Mouse (Mus musculus) stomach, embryonic 16.5 days (tissue): ENCODE results near the gene Sept9. TPM values are rescaled to one million over a fixed set of nuclear protein-coding genes. Genes with fewer than 3 reads are reported as not detected.
A peak's percentile ranks its signal among the peaks of the same experiment; 100 is the strongest.

Experiments
- ATAC-seq: fragments of 200-750 bp; cut with Nextera tagmentation; 2 replicates; pipeline ENCODE4 v1.8.0; 2017; ENCODE audit warnings: moderate number of reproducible peaks, moderate TSS enrichment; ENCODE audit not compliant: insufficient read depth, low FRiP score
- H3K27ac ChIP-seq: fragments of 300-500 bp; sonication (generic); 2 replicates; pipeline ENCODE4 v1.5.1; 2014; ENCODE audit warnings: low read length
- H3K27me3 ChIP-seq: fragments of 300-500 bp; sonication (generic); 2 replicates; pipeline ENCODE4 v1.6.1; 2014; ENCODE audit warnings: low read length, control low read depth, mixed read lengths; ENCODE audit not compliant: control insufficient read depth, insufficient read depth
- H3K36me3 ChIP-seq: fragments of 300-500 bp; sonication (generic); 2 replicates; pipeline ENCODE4 v1.6.1; 2014; ENCODE audit warnings: low read length; ENCODE audit not compliant: control insufficient read depth, insufficient read depth
- H3K4me1 ChIP-seq: fragments of 300-500 bp; sonication (generic); 2 replicates; pipeline ENCODE4 v1.6.1; 2014; ENCODE audit warnings: low read length, control low read depth, mixed read lengths; ENCODE audit not compliant: control insufficient read depth, insufficient read depth
- H3K4me2 ChIP-seq: fragments of 300-500 bp; sonication (generic); 2 replicates; pipeline ENCODE4 v1.6.1; 2014; ENCODE audit warnings: low read depth, low read length, mixed read lengths
- H3K4me3 ChIP-seq: fragments of 300-500 bp; sonication (generic); replicated peaks from 2 replicates; pipeline ENCODE4 v1.5.1; 2014; ENCODE audit warnings: mild to moderate bottlenecking, low read length
- H3K9ac ChIP-seq: fragments of 300-500 bp; sonication (generic); 2 replicates; pipeline ENCODE4 v1.6.1; 2014; ENCODE audit warnings: low read length
- H3K9me3 ChIP-seq: fragments of 300-500 bp; sonication (generic); replicated peaks from 2 replicates; pipeline ENCODE4 v1.6.1; 2016; ENCODE audit warnings: low read length, control low read depth; ENCODE audit not compliant: control insufficient read depth
- WGBS: fragments of 180-500 bp; shearing (Covaris S2); extraction: QIAGEN DNeasy Blood & Tissue Kit; methylation state at CpG from one replicate; pipeline ENCODE4 v1.1.7; 2014; 5-methylcytosine and 5-hydroxymethylcytosine counted together
- polyA plus RNA-seq: library from polyadenylated mRNA; unstranded; fragments of >200 nt; fragmentation: Nextera tagmentation; extraction: Ambion mirVana; gene quantifications from 2 replicates; pipeline ENCODE4 v1.2.1, GENCODE M21; 2015

Gene Sept9
- polyA plus RNA-seq, 1 experiment from 2014 or later: 105 TPM

DNA sequence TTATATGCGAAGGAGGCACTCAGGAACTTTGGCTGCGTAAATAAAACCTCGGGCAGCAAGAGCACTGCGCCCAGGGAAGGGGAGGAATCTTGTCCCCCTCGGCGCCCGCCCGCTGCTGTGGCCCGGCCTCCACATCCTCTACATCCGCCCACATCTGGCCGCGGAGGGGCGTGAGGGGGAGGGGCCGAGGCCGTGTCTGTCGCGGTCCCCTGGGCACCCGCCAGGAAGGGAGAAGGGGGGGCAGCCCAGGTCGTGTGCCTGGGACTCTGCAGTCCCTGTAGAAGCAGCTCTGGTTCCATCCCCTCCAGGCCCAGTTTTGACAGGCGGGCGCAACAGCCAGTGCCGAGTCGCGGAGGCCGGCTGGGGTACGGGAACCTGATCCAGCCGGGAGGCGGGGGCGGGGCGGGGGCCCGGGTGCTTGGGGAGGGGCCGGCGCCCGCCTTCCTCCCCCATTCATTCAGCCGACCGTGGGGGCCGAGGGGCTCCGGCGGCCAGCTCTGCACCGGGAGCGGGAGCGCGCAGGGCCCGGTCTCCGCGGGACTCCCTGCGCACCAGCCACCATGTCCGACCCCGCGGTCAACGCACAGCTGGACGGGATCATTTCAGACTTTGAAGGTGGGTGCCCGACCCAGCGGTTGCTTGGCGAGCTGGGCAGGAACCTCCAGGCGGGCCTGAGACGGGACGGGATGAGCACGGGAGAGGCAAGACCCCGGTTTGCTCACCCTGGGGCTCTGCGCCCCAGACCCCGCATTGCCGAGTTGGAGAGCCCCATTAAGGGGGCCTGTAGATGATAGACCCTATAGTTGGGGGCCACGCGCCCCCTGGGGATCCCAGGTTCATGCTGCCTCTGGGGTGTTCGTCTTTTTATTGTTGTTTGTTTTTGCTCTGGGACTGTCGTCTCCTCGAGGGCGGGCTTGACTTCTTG is 66.8 kb downstream of the Sept9 start:
- Histone ChIP-seq H3K9me3 (no peaks in the 10 kb centered on the region), H3K36me3 (no peaks in the 10 kb centered on the region), H3K4me2 (peak overlapping the region; percentile 71), H3K27ac (peak overlapping the region; percentile 90), H3K27me3 (no peaks in the 10 kb centered on the region), H3K4me3 (peak overlapping the region; percentile 66), H3K9ac (peak overlapping the region; percentile 79), H3K4me1 (peaks cover 58% of the 10 kb centered on the region)
- peak; percentile 88 for ATAC-seq
- under 1% methylated on average over 69 of the region's 69 CpGs for WGBS

DNA sequence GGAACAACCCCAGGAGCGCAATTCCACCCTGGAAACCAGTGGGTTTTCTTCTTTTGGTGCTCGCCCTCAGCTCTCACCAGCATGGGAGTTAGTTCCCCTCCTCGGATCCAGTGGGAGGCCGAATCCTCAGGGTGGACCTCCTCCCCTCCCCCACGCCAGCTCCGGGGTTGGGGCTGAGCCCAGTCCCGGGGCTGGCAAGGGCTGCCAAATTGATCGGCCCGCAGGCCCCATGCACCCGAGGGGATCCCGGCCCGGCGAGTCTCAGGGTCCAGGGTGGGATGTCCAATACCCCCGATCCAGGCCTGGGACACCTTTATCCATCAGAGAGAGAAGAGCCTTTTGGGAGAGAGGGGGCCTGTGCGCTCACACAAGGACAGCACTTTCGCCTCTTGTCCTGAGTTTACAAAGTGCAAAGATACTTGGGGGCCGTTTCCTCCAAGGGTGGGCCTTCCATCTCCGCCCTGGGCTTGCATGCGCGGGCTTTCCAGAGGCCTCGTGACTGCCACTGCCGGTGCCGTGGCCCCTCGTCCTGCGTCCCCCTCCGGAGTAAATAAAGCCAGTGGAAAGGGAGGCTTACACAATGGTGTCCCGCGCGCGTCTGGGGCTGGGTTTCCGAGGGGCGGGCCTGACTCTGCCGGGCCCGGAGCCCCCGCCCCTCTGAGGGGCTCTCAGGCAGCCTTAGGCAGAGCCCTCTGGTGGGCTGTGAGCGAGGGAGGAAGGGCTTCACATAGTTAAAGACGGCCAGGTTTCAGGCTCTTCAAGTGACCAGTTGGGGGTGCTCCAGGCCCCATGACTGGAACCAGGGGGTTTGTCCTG is 67.7 kb downstream of the Sept9 start:
- Histone ChIP-seq H3K36me3 (no peaks in the 10 kb centered on the region), H3K9me3 (no peaks in the 10 kb centered on the region), H3K27me3 (no peaks in the 10 kb centered on the region), H3K4me3 (peak overlapping the region; percentile 66), H3K27ac (peak overlapping the region; percentile 90), H3K9ac (peak overlapping the region; percentile 79), H3K4me2 (peak overlapping the region; percentile 71), H3K4me1 (peaks cover 58% of the 10 kb centered on the region)
- peak; percentile 46; the same call in 1 of the 2 replicates for ATAC-seq
- whole genome bisulfite sequencing: under 1% methylated on average over 37 of the region's 37 CpGs

DNA sequence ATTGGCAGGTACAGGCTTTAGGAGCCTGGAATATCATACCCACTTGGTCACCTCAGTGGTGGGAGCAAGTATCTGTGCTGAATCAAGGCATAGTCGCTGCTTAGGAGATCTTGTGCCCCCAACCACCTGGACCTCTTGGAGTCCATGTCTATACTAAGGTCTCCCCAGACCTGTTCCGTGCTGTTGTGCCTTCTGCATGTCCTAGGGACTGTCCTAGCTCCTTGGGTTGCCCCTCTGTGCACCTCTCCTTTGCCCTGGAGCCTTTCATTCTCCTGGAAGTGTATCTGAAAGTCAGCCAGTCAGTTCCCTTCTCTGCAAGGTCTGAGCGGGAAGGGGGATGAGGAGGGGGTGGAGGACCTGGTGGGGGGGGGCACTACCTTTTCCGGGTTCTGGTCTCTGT is 68.4 kb downstream of the Sept9 start:
- peak overlapping the region; percentile 66 for H3K4me3 ChIP-seq
- H3K9ac ChIP-seq: peak overlapping the region; percentile 79
- no peaks in the 10 kb centered on the region for H3K36me3 ChIP-seq
- WGBS: 6% methylated on average over 4 of the region's 4 CpGs
- peak overlapping the region; percentile 71 for H3K4me2 ChIP-seq
- H3K4me1 ChIP-seq: peaks cover 58% of the 10 kb centered on the region
- peak overlapping the region; percentile 90 for H3K27ac ChIP-seq
- ATAC-seq: no peak
- no peaks in the 10 kb centered on the region for H3K9me3 ChIP-seq
- H3K27me3 ChIP-seq: no peaks in the 10 kb centered on the region

DNA sequence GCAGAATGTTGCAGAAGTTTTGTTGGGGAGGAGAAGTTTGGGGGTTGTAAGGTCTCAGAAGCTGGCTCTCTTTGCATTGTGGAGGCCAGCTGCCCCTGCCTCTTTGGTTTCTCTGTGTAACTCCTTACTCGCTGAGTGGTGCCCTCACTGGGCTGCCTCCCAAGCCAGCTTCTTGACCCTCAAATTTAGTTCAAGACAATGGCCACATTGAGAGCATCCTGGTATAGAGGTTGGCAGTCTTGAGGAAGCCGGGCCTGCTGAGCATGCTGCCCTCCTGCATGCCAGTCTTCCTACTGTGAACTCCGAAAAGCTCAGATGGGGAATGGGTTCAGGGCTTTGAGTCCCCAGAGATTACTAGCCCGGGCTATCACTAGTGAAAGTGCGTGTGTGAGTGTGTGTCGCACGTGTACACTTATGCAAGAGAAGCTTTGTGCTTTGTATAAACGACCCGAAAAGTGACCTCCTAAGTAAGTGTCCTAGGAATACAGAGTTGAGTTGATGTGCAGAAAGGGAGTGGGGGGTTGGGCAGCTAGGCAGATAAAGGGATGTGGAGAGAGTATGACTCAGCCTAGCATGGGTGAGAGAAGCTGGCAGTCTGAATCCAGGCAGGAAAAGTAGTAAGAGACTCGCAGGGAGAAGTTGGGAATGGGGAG is 69.0 kb downstream of the Sept9 start:
- no peaks in the 10 kb centered on the region for H3K36me3 ChIP-seq
- WGBS: 40% methylated on average over 10 of the region's 10 CpGs
- no peaks in the 10 kb centered on the region for H3K9me3 ChIP-seq
- peak overlapping the region; percentile 90 for H3K27ac ChIP-seq
- H3K9ac ChIP-seq: peak overlapping the region; percentile 79
- H3K4me1 ChIP-seq: peaks cover 58% of the 10 kb centered on the region
- no peaks in the 10 kb centered on the region for H3K27me3 ChIP-seq
- peak overlapping the region; percentile 66; the same call in 1 of the 2 replicates for H3K4me3 ChIP-seq
- ATAC-seq: no peak
- peak overlapping the region; percentile 71 for H3K4me2 ChIP-seq

DNA sequence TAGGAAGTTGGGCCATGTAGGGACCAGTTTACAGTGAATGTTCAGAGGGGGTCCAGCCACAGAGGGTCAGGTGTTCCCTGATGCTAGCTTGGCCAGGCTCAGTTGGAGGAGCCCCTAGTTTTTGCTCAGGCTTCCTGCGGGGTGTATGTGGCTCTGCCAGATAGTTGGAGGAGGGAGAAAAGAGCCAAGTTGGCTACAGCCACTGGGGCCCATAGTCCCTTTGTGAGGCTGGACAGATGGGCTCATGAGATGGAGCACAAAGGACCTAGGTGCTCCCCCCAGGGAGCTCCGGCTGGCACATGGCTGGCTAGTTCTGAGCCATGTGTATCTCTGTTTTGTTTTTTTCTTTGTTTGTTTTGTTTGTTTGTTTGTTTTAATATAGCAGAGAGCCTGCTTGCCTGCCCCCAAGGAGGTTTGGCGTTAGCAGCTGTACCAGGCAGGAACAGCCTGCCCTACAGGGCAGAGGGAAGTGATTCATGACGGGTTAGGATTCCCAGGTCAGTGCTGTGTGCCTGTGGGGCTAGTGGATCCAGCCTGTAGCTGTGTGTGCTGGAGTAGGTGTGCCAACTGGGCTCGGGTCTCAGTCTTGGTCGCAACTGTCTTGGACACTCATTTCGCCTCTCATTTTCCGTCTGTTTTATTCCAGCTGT is 69.7 kb downstream of the Sept9 start:
- no peak for ATAC-seq

DNA sequence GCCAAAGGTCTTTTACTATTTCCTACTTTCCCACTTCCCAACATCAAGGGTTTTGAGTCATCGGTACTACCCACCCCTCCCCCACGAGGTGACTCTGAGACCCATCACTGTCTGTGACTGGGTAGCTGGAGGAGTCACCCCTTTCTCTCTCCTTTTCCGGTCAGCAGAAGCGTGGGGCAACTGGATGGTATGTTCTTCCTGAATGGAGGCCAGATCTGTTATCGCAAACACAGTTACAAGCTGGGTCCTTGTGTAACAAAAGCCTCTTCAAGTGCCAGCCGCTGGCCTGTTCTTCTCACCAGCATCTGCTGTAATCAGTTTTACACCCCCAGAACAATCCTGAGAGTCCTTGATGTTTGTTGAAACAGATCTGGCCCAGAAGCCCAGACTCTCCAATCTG is 70.5 kb downstream of the Sept9 start:
- H3K9ac ChIP-seq: no peak overlapping the region
- H3K27me3 ChIP-seq: no peaks in the 10 kb centered on the region
- H3K27ac ChIP-seq: no peak overlapping the region
- WGBS: 55% methylated on average over 6 of the region's 6 CpGs
- H3K36me3 ChIP-seq: no peaks in the 10 kb centered on the region
- H3K4me3 ChIP-seq: no peak overlapping the region
- no peak overlapping the region for H3K4me2 ChIP-seq
- H3K4me1 ChIP-seq: peaks cover 56% of the 10 kb centered on the region
- H3K9me3 ChIP-seq: no peaks in the 10 kb centered on the region
- ATAC-seq: no peak

More for the DNA sequence above, 69.7 kb downstream of the Sept9 start:
- H3K27ac ChIP-seq: peak overlapping the region; percentile 90; the same call in 1 of the 2 replicates
- no peaks in the 10 kb centered on the region for H3K27me3 ChIP-seq
- H3K4me2 ChIP-seq: no peak overlapping the region
- H3K36me3 ChIP-seq: no peaks in the 10 kb centered on the region
- peaks cover 57% of the 10 kb centered on the region for H3K4me1 ChIP-seq
- peak overlapping the region; percentile 79; the same call in 1 of the 2 replicates for H3K9ac ChIP-seq
- 58% methylated on average over 8 of the region's 8 CpGs for WGBS
- no peaks in the 10 kb centered on the region for H3K9me3 ChIP-seq
- H3K4me3 ChIP-seq: no peak overlapping the region

DNA sequence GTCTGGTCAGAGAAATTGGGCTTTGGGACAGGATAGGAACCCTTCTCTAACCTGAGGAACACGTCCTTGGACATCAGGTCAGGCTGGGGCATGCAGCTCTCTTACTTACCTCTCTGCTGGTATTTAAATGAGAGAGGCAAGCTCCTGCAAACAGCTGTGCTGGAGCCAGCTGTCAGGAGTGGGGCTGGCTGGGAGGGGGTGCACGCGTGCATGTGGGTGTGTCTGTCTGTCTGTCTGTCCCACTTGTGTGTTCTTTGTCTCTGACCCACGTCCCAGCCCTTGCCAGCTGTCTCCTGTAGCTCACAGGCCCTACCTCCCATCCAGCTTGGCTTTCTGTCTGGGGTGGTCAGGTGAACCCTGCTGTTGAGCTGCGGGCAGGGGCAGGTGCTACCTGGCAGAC is 75.5 kb downstream of the Sept9 start:
- peaks cover 65% of the 10 kb centered on the region for H3K4me1 ChIP-seq
- no peak for ATAC-seq
- 52% methylated on average over 5 of the region's 5 CpGs for WGBS

DNA sequence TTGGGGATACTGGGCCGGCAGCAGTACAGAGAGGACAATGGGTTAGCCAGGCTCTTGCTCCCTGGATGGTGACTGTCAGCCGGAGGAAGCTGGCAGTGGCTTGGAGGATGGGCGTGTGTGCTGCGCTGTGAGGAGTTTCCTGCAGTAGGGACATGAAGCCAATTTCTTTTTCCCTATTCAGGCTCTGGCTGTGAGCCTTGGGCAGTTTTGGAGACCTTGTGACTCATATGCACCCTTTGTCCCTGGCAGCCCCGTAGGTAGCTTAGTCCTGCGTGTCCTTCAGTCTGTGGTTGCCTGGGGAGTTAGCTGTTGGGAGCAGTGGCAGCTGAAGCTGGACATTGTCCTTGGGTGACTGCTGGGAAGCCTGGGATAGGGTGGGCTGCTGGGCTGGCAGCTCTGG is 76.5 kb downstream of the Sept9 start:
- Histone ChIP-seq H3K4me3 (no peak overlapping the region), H3K36me3 (no peaks in the 10 kb centered on the region), H3K9me3 (no peaks in the 10 kb centered on the region), H3K27me3 (no peaks in the 10 kb centered on the region), H3K27ac (peak overlapping the region; percentile 46; the same call in 1 of the 2 replicates), H3K9ac (no peak overlapping the region), H3K4me1 (peaks cover 68% of the 10 kb centered on the region), H3K4me2 (no peak overlapping the region)
- WGBS: 33% methylated on average over 6 of the region's 6 CpGs
- no peak for ATAC-seq

More for the DNA sequence above, 75.5 kb downstream of the Sept9 start:
- Histone ChIP-seq H3K9me3 (no peaks in the 10 kb centered on the region), H3K27ac (0 out of 2 replicates have a peak overlapping the region, but pooled peaks have one; percentile 30), H3K36me3 (no peaks in the 10 kb centered on the region), H3K4me3 (no peak overlapping the region), H3K4me2 (no peak overlapping the region), H3K27me3 (no peaks in the 10 kb centered on the region), H3K9ac (no peak overlapping the region)
